Mouse (Mus musculus) kidney, embryonic 14.5 days (tissue): ENCODE data around the gene Dusp3. TPM values are rescaled to one million over a fixed set of nuclear protein-coding genes. Genes with fewer than 3 reads are reported as not detected.

Experiments
- ATAC-seq: fragments of 200-750 bp; cut with Nextera tagmentation; 2 replicates; pipeline ENCODE4 v1.8.0; 2017; ENCODE audit warnings: moderate number of reproducible peaks, mild to moderate bottlenecking, moderate TSS enrichment, moderate library complexity; ENCODE audit not compliant: low FRiP score, low TSS enrichment
- H3K27ac ChIP-seq: fragments of 300-500 bp; sonication (generic); 2 replicates; pipeline ENCODE4 v1.5.1; 2014; ENCODE audit warnings: low read depth, mild to moderate bottlenecking, low read length, moderate library complexity, mixed read lengths
- H3K27me3 ChIP-seq: fragments of 300-500 bp; sonication (generic); 2 replicates; pipeline ENCODE4 v1.6.1; 2014; ENCODE audit warnings: mild to moderate bottlenecking, low read length; ENCODE audit not compliant: control insufficient read depth, insufficient read depth
- H3K36me3 ChIP-seq: fragments of 300-500 bp; sonication (generic); 2 replicates; pipeline ENCODE4 v1.6.1; 2014; ENCODE audit warnings: low read length, mixed read lengths; ENCODE audit not compliant: control insufficient read depth, insufficient read depth
- H3K4me1 ChIP-seq: fragments of 300-500 bp; sonication (generic); 2 replicates; pipeline ENCODE4 v1.6.1; 2014; ENCODE audit warnings: low read length, mixed read lengths; ENCODE audit not compliant: control insufficient read depth, insufficient read depth
- H3K4me2 ChIP-seq: fragments of 300-500 bp; sonication (generic); replicated peaks from 2 replicates; pipeline ENCODE4 v1.6.1; 2014; ENCODE audit warnings: low read depth, mild to moderate bottlenecking, low read length
- H3K4me3 ChIP-seq: fragments of 300-500 bp; sonication (generic); 2 replicates; pipeline ENCODE4 v1.5.1; 2014; ENCODE audit warnings: mild to moderate bottlenecking, low read length
- H3K9ac ChIP-seq: fragments of 300-500 bp; sonication (generic); 2 replicates; pipeline ENCODE4 v1.6.1; 2014; ENCODE audit warnings: low read depth, mild to moderate bottlenecking, low read length, moderate library complexity
- H3K9me3 ChIP-seq: fragments of 300-500 bp; sonication (generic); 2 replicates; pipeline ENCODE4 v1.6.1; 2016; ENCODE audit warnings: low read length; ENCODE audit not compliant: control insufficient read depth
- WGBS: fragments of 180-500 bp; shearing (Covaris S2); extraction: QIAGEN DNeasy Blood & Tissue Kit; methylation state at CpG from one replicate; pipeline ENCODE4 v1.1.7; 2014; 5-methylcytosine and 5-hydroxymethylcytosine counted together
- polyA plus RNA-seq: library from polyadenylated mRNA; unstranded; fragments of >200 nt; fragmentation: Nextera tagmentation; extraction: Ambion mirVana; gene quantifications from 2 replicates; pipeline ENCODE4 v1.2.1, GENCODE M21; 2014

Dusp3 gene
- polyA plus RNA-seq, 1 experiment from 2014 or later: 25.3 TPM

- Histone ChIP-seq H3K4me2 (no peak overlapping the region), H3K27me3 (no peaks in the 10 kb centered on the region; the same call in 1 of the 2 replicates), H3K9ac (no peak overlapping the region), H3K27ac (no peak overlapping the region), H3K4me3 (no peak overlapping the region), H3K36me3 (peaks cover 3% of the 10 kb centered on the region; the same call in 1 of the 2 replicates), H3K9me3 (no peaks in the 10 kb centered on the region), H3K4me1 (no peaks in the 10 kb centered on the region)
- WGBS: 83% methylated on average over 9 of the region's 9 CpGs
- no peak for ATAC-seq
Observed at GRCm38 (mm10) chr11:102019736-102020135, 32.9 kb upstream of the Dusp3 start.

- WGBS: 96% methylated on average over 1 of the region's 1 CpGs
- H3K4me1 ChIP-seq: no peaks in the 10 kb centered on the region
- ATAC-seq: no peak
Observed at GRCm38 (mm10) chr11:102016136-102016535, 29.3 kb upstream of the Dusp3 start.

DNA sequence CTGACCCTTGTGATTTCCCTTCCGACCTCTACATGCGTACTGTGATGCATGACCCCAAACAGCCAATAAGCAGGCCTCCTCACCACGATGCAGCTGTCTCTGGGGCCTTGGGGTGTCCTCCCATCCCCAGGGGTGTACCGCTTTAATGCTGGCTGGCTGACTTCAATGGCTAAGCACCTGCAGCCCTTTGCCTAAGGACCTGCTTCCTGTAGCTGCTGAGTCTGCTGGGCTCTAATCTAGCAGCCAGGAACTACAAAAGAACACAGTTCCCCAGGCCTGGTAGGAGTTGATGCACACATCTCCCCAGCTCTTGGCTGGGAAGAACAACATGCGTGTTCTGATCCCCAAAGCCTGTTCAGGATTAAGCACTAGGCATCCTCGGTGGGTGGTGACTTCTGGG, 28.7 kb upstream of the Dusp3 start:
- Histone ChIP-seq H3K4me2 (no peak overlapping the region), H3K27me3 (no peaks in the 10 kb centered on the region), H3K27ac (no peak overlapping the region), H3K9me3 (no peaks in the 10 kb centered on the region), H3K36me3 (peaks cover 5% of the 10 kb centered on the region; the same call in 1 of the 2 replicates), H3K9ac (no peak overlapping the region), H3K4me1 (no peaks in the 10 kb centered on the region), H3K4me3 (no peak overlapping the region)
- 48% methylated on average over 6 of the region's 6 CpGs for WGBS
- ATAC-seq: no peak

More at GRCm38 (mm10) chr11:102016136-102016535, 29.3 kb upstream of the Dusp3 start:
- Histone ChIP-seq H3K36me3 (peaks cover 5% of the 10 kb centered on the region; the same call in 1 of the 2 replicates), H3K4me3 (no peak overlapping the region), H3K27me3 (no peaks in the 10 kb centered on the region), H3K27ac (no peak overlapping the region), H3K9ac (no peak overlapping the region), H3K4me2 (no peak overlapping the region), H3K9me3 (no peaks in the 10 kb centered on the region)

GRCm38 (mm10) chr11:102013201-102013600, 26.4 kb upstream of the Dusp3 start:
- Histone ChIP-seq H3K4me3 (no peak overlapping the region), H3K9me3 (no peaks in the 10 kb centered on the region), H3K27ac (no peak overlapping the region), H3K4me1 (no peaks in the 10 kb centered on the region), H3K4me2 (no peak overlapping the region), H3K36me3 (peaks cover 9% of the 10 kb centered on the region; the same call in 1 of the 2 replicates), H3K27me3 (no peaks in the 10 kb centered on the region), H3K9ac (no peak overlapping the region)
- no peak for ATAC-seq
- 76% methylated on average over 8 of the region's 8 CpGs for WGBS

GRCm38 (mm10) chr11:102011510-102011909, 24.7 kb upstream of the Dusp3 start:
- H3K27me3 ChIP-seq: no peaks in the 10 kb centered on the region
- H3K9me3 ChIP-seq: no peaks in the 10 kb centered on the region
- H3K4me2 ChIP-seq: no peak overlapping the region
- whole genome bisulfite sequencing: 73% methylated on average over 8 of the region's 8 CpGs
- H3K9ac ChIP-seq: no peak overlapping the region
- H3K36me3 ChIP-seq: peaks cover 13% of the 10 kb centered on the region; the same call in 1 of the 2 replicates
- H3K4me3 ChIP-seq: no peak overlapping the region
- H3K27ac ChIP-seq: no peak overlapping the region
- H3K4me1 ChIP-seq: no peaks in the 10 kb centered on the region
- no peak for ATAC-seq

DNA sequence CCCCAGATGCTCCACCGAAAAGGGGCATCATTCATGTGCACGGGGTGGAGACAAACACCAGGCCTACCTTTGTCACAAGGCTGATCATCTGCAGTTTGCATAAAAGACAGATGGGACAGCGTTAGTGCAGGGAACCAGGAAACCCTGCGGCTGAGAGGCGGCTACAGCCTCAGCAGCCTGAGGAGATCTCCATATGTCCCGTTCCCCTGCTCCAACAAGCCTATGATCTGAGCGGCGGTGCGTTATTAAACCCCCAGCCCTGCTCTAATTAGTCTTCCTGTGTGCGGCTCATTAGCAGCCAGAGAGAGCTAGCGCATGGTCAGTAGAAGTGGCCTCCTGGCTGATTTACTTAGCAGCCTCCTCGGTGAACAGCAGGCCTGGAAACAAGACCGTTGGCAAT, 23.3 kb upstream of the Dusp3 start:
- H3K9ac ChIP-seq: no peak overlapping the region
- H3K4me3 ChIP-seq: no peak overlapping the region
- no peak for ATAC-seq
- no peak overlapping the region for H3K4me2 ChIP-seq
- no peaks in the 10 kb centered on the region for H3K4me1 ChIP-seq
- peaks cover 13% of the 10 kb centered on the region; the same call in 1 of the 2 replicates for H3K36me3 ChIP-seq
- H3K9me3 ChIP-seq: no peaks in the 10 kb centered on the region
- no peak overlapping the region for H3K27ac ChIP-seq
- WGBS: 50% methylated on average over 13 of the region's 13 CpGs
- no peaks in the 10 kb centered on the region for H3K27me3 ChIP-seq

GRCm38 (mm10) chr11:102008954-102009637, 22.3 kb upstream of the Dusp3 start:
- 79% methylated on average over 15 of the region's 15 CpGs for WGBS
- peaks cover 13% of the 10 kb centered on the region; the same call in 1 of the 2 replicates for H3K36me3 ChIP-seq
- H3K4me2 ChIP-seq: no peak overlapping the region
- ATAC-seq: no peak
- H3K9me3 ChIP-seq: no peaks in the 10 kb centered on the region; the same call in 1 of the 2 replicates
- H3K4me1 ChIP-seq: no peaks in the 10 kb centered on the region
- no peak overlapping the region for H3K27ac ChIP-seq
- no peak overlapping the region for H3K4me3 ChIP-seq
- H3K9ac ChIP-seq: no peak overlapping the region
- no peaks in the 10 kb centered on the region for H3K27me3 ChIP-seq

GRCm38 (mm10) chr11:102008372-102008771, 21.6 kb upstream of the Dusp3 start:
- no peak overlapping the region for H3K4me2 ChIP-seq
- H3K9ac ChIP-seq: no peak overlapping the region
- no peak for ATAC-seq
- H3K4me3 ChIP-seq: no peak overlapping the region
- no peaks in the 10 kb centered on the region for H3K27me3 ChIP-seq
- no peaks in the 10 kb centered on the region; the same call in 1 of the 2 replicates for H3K9me3 ChIP-seq
- WGBS: 96% methylated on average over 8 of the region's 8 CpGs
- H3K36me3 ChIP-seq: peaks cover 12% of the 10 kb centered on the region; the same call in 1 of the 2 replicates
- no peak overlapping the region for H3K27ac ChIP-seq
- no peaks in the 10 kb centered on the region for H3K4me1 ChIP-seq

DNA sequence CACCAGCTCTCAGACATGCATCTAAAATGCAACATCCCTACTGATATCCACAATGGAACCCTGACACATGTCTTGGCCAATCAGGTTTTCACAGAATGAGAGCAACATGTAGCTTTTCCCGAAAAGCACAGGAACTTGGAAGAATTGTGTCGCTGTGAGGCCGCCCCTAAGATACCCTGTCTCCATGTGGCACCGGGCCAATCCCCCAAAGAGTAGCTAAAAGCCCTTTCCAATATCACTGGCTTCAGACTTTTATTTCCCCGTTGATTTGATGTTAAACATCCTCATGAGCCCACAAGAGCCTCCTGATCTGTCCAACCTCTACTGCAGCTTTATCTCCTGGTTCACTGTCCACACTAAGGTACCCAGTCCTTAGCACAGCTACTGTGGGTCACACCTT, 19.9 kb upstream of the Dusp3 start:
- H3K9me3 ChIP-seq: no peaks in the 10 kb centered on the region; the same call in 1 of the 2 replicates
- ATAC-seq: no peak
- no peak overlapping the region for H3K27ac ChIP-seq
- no peaks in the 10 kb centered on the region for H3K4me1 ChIP-seq
- whole genome bisulfite sequencing: 89% methylated on average over 5 of the region's 5 CpGs
- no peak overlapping the region for H3K4me3 ChIP-seq
- H3K9ac ChIP-seq: no peak overlapping the region
- peaks cover 8% of the 10 kb centered on the region; the same call in 1 of the 2 replicates for H3K36me3 ChIP-seq
- no peak overlapping the region for H3K4me2 ChIP-seq
- H3K27me3 ChIP-seq: no peaks in the 10 kb centered on the region
